In genomic region chr14:48421996-48422395, GRCm38 (mm10) we compare ENCODE assay signal across 8 mouse cellular contexts. TPM values are rescaled to one million over a fixed set of nuclear protein-coding genes. Genes with fewer than 3 reads are reported as not detected.
DNase-seq lines count a peak whose midpoint lies in the region; ATAC-seq and TF ChIP-seq lines count a peak whose summit lies in the region.

No protein-coding gene starts in this region.

- no peak for TF ChIP-seq EP300 in lung, postnatal 0 days (IDR thresholded peaks at IDR 0.05)

- H3K4me1 ChIP-seq in forebrain, embryonic 10.5 days: peaks cover 44% of the 10 kb centered on the region
- peaks cover 19% of the 10 kb centered on the region for H3K4me1 ChIP-seq in forebrain, embryonic 15.5 days
- no peaks in the 10 kb centered on the region for H3K4me1 ChIP-seq in lung, postnatal 0 days (ENCODE audit: insufficient read depth, low read depth, low read length)
- peaks cover 4% of the 10 kb centered on the region; the same call in 1 of the 2 replicates for H3K4me1 ChIP-seq in neural tube, embryonic 15.5 days

- peak; percentile 20; the same call in 1 of the 2 replicates for TF ChIP-seq CTCF in lung, postnatal 0 days (IDR thresholded peaks at IDR 0.05)

- H3K4me3 ChIP-seq in forebrain, embryonic 10.5 days: peak overlapping the region; percentile 10; the same call in 1 of the 2 replicates
- no peak overlapping the region for H3K4me3 ChIP-seq in forebrain, embryonic 15.5 days
- no peak overlapping the region for H3K4me3 ChIP-seq in lung, postnatal 0 days (ENCODE audit: low read depth, low read length)
- no peak overlapping the region for H3K4me3 ChIP-seq in neural tube, embryonic 15.5 days (replicated peaks)

- no peak overlapping the region for H3K4me2 ChIP-seq in forebrain, embryonic 15.5 days (replicated peaks)
- H3K4me2 ChIP-seq in lung, postnatal 0 days (replicated peaks; ENCODE audit: low read depth, low read length): peak overlapping the region; percentile 39; the same call in 1 of the 2 replicates
- peak overlapping the region; percentile 22; the same call in 1 of the 2 replicates for H3K4me2 ChIP-seq in neural tube, embryonic 15.5 days

- DNase-seq in forebrain, embryonic 10.5 days (ENCODE audit: extremely low spot score, low spot score): no peak
- DNase-seq in Muller cell, postnatal 12 days (ENCODE audit: inconsistent ontology term): peak; percentile 78
- DNase-seq in induced T-regulatory cell, adult 2 months (ENCODE audit: low read depth): peak; percentile 80
- DNase-seq in lung, postnatal 0 days (ENCODE audit: low spot score): peak; percentile 62
- DNase-seq in MN1 (ENCODE audit: low spot score): no peak

- no peak overlapping the region for H3K9ac ChIP-seq in forebrain, embryonic 15.5 days (replicated peaks)
- no peak overlapping the region for H3K9ac ChIP-seq in lung, postnatal 0 days (replicated peaks; ENCODE audit: low read depth)
- H3K9ac ChIP-seq in neural tube, embryonic 15.5 days (replicated peaks): no peak overlapping the region

- no peaks in the 10 kb centered on the region for H3K36me3 ChIP-seq in forebrain, embryonic 10.5 days (replicated peaks)
- no peaks in the 10 kb centered on the region for H3K36me3 ChIP-seq in forebrain, embryonic 15.5 days
- no peaks in the 10 kb centered on the region for H3K36me3 ChIP-seq in lung, postnatal 0 days (ENCODE audit: insufficient read depth, low read length)
- H3K36me3 ChIP-seq in neural tube, embryonic 15.5 days: no peaks in the 10 kb centered on the region

- no peaks in the 10 kb centered on the region for H3K9me3 ChIP-seq in forebrain, embryonic 10.5 days
- no peaks in the 10 kb centered on the region for H3K9me3 ChIP-seq in forebrain, embryonic 15.5 days
- H3K9me3 ChIP-seq in lung, postnatal 0 days (ENCODE audit: low read length): no peaks in the 10 kb centered on the region
- H3K9me3 ChIP-seq in neural tube, embryonic 15.5 days (replicated peaks): no peaks in the 10 kb centered on the region

- 0 out of 2 replicates have a peak overlapping the region, but pooled peaks have one; percentile 20 for H3K27ac ChIP-seq in forebrain, embryonic 10.5 days
- no peak overlapping the region for H3K27ac ChIP-seq in forebrain, embryonic 15.5 days (replicated peaks)
- no peak overlapping the region for H3K27ac ChIP-seq in lung, postnatal 0 days (ENCODE audit: low read length)
- no peak overlapping the region for H3K27ac ChIP-seq in neural tube, embryonic 15.5 days (replicated peaks)

- H3K27me3 ChIP-seq in forebrain, embryonic 10.5 days (ENCODE audit: poor library complexity, severe bottlenecking): peaks cover 75% of the 10 kb centered on the region
- H3K27me3 ChIP-seq in forebrain, embryonic 15.5 days: peaks cover 80% of the 10 kb centered on the region
- H3K27me3 ChIP-seq in lung, postnatal 0 days (replicated peaks; ENCODE audit: insufficient read depth, low read length): no peaks in the 10 kb centered on the region
- H3K27me3 ChIP-seq in neural tube, embryonic 15.5 days (replicated peaks): peaks cover 13% of the 10 kb centered on the region; the same call in 1 of the 2 replicates

- WGBS in forebrain, embryonic 10.5 days: 23% methylated on average over 6 of the region's 6 CpGs
- WGBS in forebrain, embryonic 15.5 days: 47% methylated on average over 6 of the region's 6 CpGs
- 4% methylated on average over 6 of the region's 6 CpGs for WGBS in lung, postnatal 0 days
- WGBS in neural tube, embryonic 15.5 days: 25% methylated on average over 6 of the region's 6 CpGs

- ATAC-seq in forebrain, embryonic 15.5 days (replicated peaks): no peak
- ATAC-seq in granulocyte monocyte progenitor cell, adult 5-6 weeks (replicated peaks; ENCODE audit: poor library complexity, severe bottlenecking): peak; percentile 96
- peak; percentile 87 for ATAC-seq in lung, postnatal 0 days
- no peak for ATAC-seq in neural tube, embryonic 15.5 days (ENCODE audit: low FRiP score)

RNA-seq across cellular contexts. Expression of gene Tmem260, which starts 23.9 kb away (rescaled TPM):
- 18.5 and 18.7 TPM in 2 replicates for polyA plus RNA-seq in forebrain, embryonic 10.5 days (2016; fragmentation: Nextera tagmentation; extraction: Ambion mirVana)
- polyA plus RNA-seq in forebrain, embryonic 15.5 days (2015; fragmentation: Nextera tagmentation; extraction: Ambion mirVana): 17.7 and 18.3 TPM in 2 replicates
- total RNA-seq in granulocyte monocyte progenitor cell, adult 5-6 weeks (2014; fragmentation: Nextera tagmentation): 21.3 and 22.0 TPM in 2 replicates
- total RNA-seq in granulocyte monocyte progenitor cell, adult 5-6 weeks (2017): 20.2 and 22.2 TPM in 2 replicates
- 10.0 and 13.9 TPM in 2 replicates for polyA plus RNA-seq in lung, postnatal 0 days (2015; fragmentation: Nextera tagmentation; extraction: Ambion mirVana)
- 14.6 and 15.3 TPM in 2 replicates for polyA plus RNA-seq in neural tube, embryonic 15.5 days (2015; fragmentation: Nextera tagmentation; extraction: Ambion mirVana)

Comparison
In these comparisons a context has a peak if more than half of its experiments do, and no peak if none do; other contexts are left out.
1. DNase-seq: peak in Muller cell, postnatal 12 days (single experiment), induced T-regulatory cell, adult 2 months (single experiment) and lung, postnatal 0 days (single experiment); none in forebrain, embryonic 10.5 days (single experiment) and MN1 (single experiment).
2. ATAC-seq: peak in granulocyte monocyte progenitor cell, adult 5-6 weeks (single experiment) and lung, postnatal 0 days (single experiment); none in forebrain, embryonic 15.5 days (single experiment) and neural tube, embryonic 15.5 days (single experiment).